Mouse (Mus musculus) intestine, embryonic 14.5 days (tissue): ENCODE results near the gene Ganc. TPM values are rescaled to one million over a fixed set of nuclear protein-coding genes. Genes with fewer than 3 reads are reported as not detected.

ENCODE experiments used
- ATAC-seq: fragments of 200-750 bp; cut with Nextera tagmentation; replicated peaks from 2 replicates; pipeline ENCODE4 v1.8.0; 2017; ENCODE audit warnings: low read depth, moderate number of reproducible peaks, moderate TSS enrichment, moderate library complexity; ENCODE audit not compliant: low FRiP score, low TSS enrichment
- DNase-seq: peaks from one replicate; pipeline ENCODE4 v3.0.0-alpha.2; 2018; ENCODE audit warnings: low spot score
- H3K27ac ChIP-seq: fragments of 300-500 bp; sonication (generic); 2 replicates; pipeline ENCODE4 v1.5.1; 2014; ENCODE audit warnings: low read depth, mild to moderate bottlenecking, control low read depth
- H3K27me3 ChIP-seq: fragments of 300-500 bp; sonication (generic); replicated peaks from 2 replicates; pipeline ENCODE4 v1.6.1; 2014; ENCODE audit warnings: low read length, control low read depth; ENCODE audit not compliant: control insufficient read depth, insufficient read depth
- H3K36me3 ChIP-seq: fragments of 300-500 bp; sonication (generic); 2 replicates; pipeline ENCODE4 v1.6.1; 2014; ENCODE audit warnings: low read length, control low read depth; ENCODE audit not compliant: control insufficient read depth, insufficient read depth
- H3K4me1 ChIP-seq: fragments of 300-500 bp; sonication (generic); replicated peaks from 2 replicates; pipeline ENCODE4 v1.6.1; 2014; ENCODE audit warnings: low read length, control low read depth, mixed read lengths; ENCODE audit not compliant: control insufficient read depth, insufficient read depth
- H3K4me2 ChIP-seq: fragments of 300-500 bp; sonication (generic); 2 replicates; pipeline ENCODE4 v1.6.1; 2014; ENCODE audit warnings: low read length
- H3K4me3 ChIP-seq: fragments of 300-500 bp; sonication (generic); 2 replicates; pipeline ENCODE4 v1.5.1; 2014; ENCODE audit warnings: low read depth, low read length, control low read depth, mixed read lengths
- H3K9ac ChIP-seq: fragments of 300-500 bp; sonication (generic); 2 replicates; pipeline ENCODE4 v1.6.1; 2014; ENCODE audit warnings: mild to moderate bottlenecking, low read length
- H3K9me3 ChIP-seq: fragments of 300-500 bp; sonication (generic); 2 replicates; pipeline ENCODE4 v1.6.1; 2016; ENCODE audit warnings: low read length, control low read depth; ENCODE audit not compliant: control insufficient read depth
- WGBS: fragments of 180-500 bp; shearing (Covaris S2); extraction: QIAGEN DNeasy Blood & Tissue Kit; methylation state at CpG from one replicate; pipeline ENCODE4 v1.1.7; 2014; 5-methylcytosine and 5-hydroxymethylcytosine counted together
- polyA plus RNA-seq: library from polyadenylated mRNA; unstranded; fragments of >200 nt; fragmentation: Nextera tagmentation; extraction: Ambion mirVana; gene quantifications from 2 replicates; pipeline ENCODE4 v1.2.1, GENCODE M21; 2014

The Ganc gene
- 7.4 and 9.4 TPM in 2 replicates for polyA plus RNA-seq

GRCm38 (mm10) chr2:120403653-120403985 lies at the start of gene Ganc:
Ganc (plus strand) TSS chr2:120403896.
- Histone ChIP-seq H3K36me3 (no peaks in the 10 kb centered on the region; the same call in 1 of the 2 replicates), H3K9ac (peak within 1 kb of the TSS; percentile 82), H3K27me3 (no peaks in the 10 kb centered on the region), H3K4me3 (peak within 1 kb of the TSS; percentile 69), H3K4me1 (peaks cover 9% of the 10 kb centered on the region), H3K27ac (peak within 1 kb of the TSS; percentile 96), H3K4me2 (peak within 1 kb of the TSS; percentile 88), H3K9me3 (no peaks in the 10 kb centered on the region)
- 0% methylated on average over 17 of the region's 17 CpGs for WGBS
- DNase-seq (no peak), ATAC-seq (peak; percentile 78)

- DNase-seq = no peak
- Histone ChIP-seq H3K27ac (no peak overlapping the region), H3K9me3 (no peaks in the 10 kb centered on the region), H3K36me3 (peaks cover 62% of the 10 kb centered on the region), H3K4me1 (no peaks in the 10 kb centered on the region), H3K27me3 (no peaks in the 10 kb centered on the region), H3K4me2 (no peak overlapping the region), H3K4me3 (no peak overlapping the region), H3K9ac (no peak overlapping the region)
- WGBS = 50% methylated on average over 1 of the region's 1 CpGs
- no peak for ATAC-seq
These were observed 43.3 kb upstream of the Ganc start for GRCm38 (mm10) chr2:120360425-120360824.

DNA sequence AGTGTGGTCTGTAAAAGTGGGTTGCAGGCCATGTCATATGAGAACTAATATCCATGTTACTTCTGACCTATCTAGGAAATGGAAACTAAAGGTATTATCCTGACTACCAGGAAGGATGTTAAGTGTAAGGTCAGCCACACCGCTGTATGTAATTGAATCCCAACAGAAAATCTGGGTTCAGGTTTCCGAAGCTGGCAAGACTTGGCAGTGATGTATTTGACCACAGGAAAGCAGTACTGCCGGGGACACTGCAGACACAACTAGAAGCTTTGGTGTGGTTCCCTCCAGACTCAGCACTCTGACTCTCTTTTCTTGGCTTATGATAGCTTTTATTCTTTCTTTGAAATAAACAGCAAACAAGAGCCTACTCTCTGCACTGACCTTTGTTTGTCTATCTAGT lies 37.2 kb upstream of the Ganc start:
- Histone ChIP-seq H3K36me3 (peaks cover 85% of the 10 kb centered on the region), H3K27me3 (no peaks in the 10 kb centered on the region), H3K9ac (no peak overlapping the region), H3K4me3 (no peak overlapping the region), H3K27ac (no peak overlapping the region), H3K9me3 (no peaks in the 10 kb centered on the region), H3K4me1 (no peaks in the 10 kb centered on the region), H3K4me2 (no peak overlapping the region)
- ATAC-seq = no peak
- 89% methylated on average over 3 of the region's 3 CpGs for WGBS
- DNase-seq = no peak

GRCm38 (mm10) chr2:120367416-120368207 lies 36.1 kb upstream of the Ganc start:
- no peak overlapping the region for H3K4me3 ChIP-seq
- H3K36me3 ChIP-seq = peaks cover 83% of the 10 kb centered on the region
- H3K9ac ChIP-seq = no peak overlapping the region
- no peaks in the 10 kb centered on the region for H3K4me1 ChIP-seq
- no peak for DNase-seq
- ATAC-seq = no peak
- H3K27ac ChIP-seq = no peak overlapping the region
- 91% methylated on average over 4 of the region's 4 CpGs for WGBS
- H3K4me2 ChIP-seq = no peak overlapping the region
- H3K27me3 ChIP-seq = no peaks in the 10 kb centered on the region
- H3K9me3 ChIP-seq = no peaks in the 10 kb centered on the region

GRCm38 (mm10) chr2:120373858-120374257 lies 29.8 kb upstream of the Ganc start:
- Histone ChIP-seq H3K27ac (no peak overlapping the region), H3K9ac (no peak overlapping the region), H3K36me3 (peaks cover 88% of the 10 kb centered on the region), H3K27me3 (no peaks in the 10 kb centered on the region), H3K4me3 (no peak overlapping the region), H3K9me3 (no peaks in the 10 kb centered on the region), H3K4me1 (no peaks in the 10 kb centered on the region), H3K4me2 (no peak overlapping the region)
- 88% methylated on average over 4 of the region's 4 CpGs for WGBS
- no peak for ATAC-seq
- DNase-seq = no peak

DNA sequence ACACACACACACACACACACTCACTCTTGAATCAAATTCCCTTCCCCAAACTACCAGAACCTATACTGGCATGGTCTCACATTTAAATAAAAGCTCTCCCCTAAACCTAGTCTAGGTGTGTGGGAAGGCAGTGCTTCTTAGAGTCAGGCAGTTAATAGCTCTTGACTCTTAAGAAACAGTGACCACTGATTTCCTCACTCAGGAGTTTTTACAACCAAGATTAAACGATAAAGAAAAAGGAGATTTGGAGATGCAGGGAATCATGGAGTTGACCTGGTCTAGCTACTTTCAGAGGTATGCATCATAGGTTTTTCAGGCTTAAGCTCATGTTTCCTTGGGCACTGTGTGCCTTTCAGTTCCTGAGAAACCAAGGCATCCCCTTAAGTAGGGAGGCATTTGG lies 17.4 kb upstream of the Ganc start:
- no peak overlapping the region for H3K4me3 ChIP-seq
- no peaks in the 10 kb centered on the region for H3K4me1 ChIP-seq
- H3K4me2 ChIP-seq = no peak overlapping the region
- peaks cover 79% of the 10 kb centered on the region for H3K36me3 ChIP-seq
- ATAC-seq = no peak
- no peak for DNase-seq
- 93% methylated on average over 1 of the region's 1 CpGs for WGBS
- no peak overlapping the region for H3K9ac ChIP-seq
- H3K27ac ChIP-seq = no peak overlapping the region
- H3K9me3 ChIP-seq = no peaks in the 10 kb centered on the region
- no peaks in the 10 kb centered on the region for H3K27me3 ChIP-seq

DNA sequence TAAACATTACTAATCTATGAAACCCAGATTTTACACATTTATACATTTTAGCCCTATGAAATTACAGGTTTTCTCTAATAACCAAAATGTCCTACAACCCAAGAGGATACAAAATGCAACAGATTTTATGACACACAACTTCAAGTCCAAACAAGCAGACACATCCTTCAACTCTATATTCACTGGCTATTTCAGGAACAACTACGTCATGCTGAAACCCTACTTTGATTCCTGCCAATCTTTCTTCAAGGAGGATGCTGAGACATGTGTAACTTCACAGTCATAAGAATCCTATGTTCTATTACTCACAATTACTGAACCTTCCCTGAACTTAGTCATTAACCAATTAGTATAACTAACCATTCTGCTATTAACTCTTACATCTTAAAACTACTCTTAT lies 16.4 kb upstream of the Ganc start:
- Histone ChIP-seq H3K9ac (no peak overlapping the region), H3K27me3 (no peaks in the 10 kb centered on the region), H3K27ac (no peak overlapping the region), H3K4me3 (no peak overlapping the region), H3K36me3 (peaks cover 76% of the 10 kb centered on the region), H3K4me2 (no peak overlapping the region), H3K9me3 (no peaks in the 10 kb centered on the region), H3K4me1 (no peaks in the 10 kb centered on the region)
- ATAC-seq (no peak), DNase-seq (no peak)
- 93% methylated on average over 1 of the region's 1 CpGs for WGBS

- Histone ChIP-seq H3K27me3 (no peaks in the 10 kb centered on the region), H3K4me3 (no peak overlapping the region), H3K9ac (no peak overlapping the region), H3K4me1 (no peaks in the 10 kb centered on the region), H3K4me2 (no peak overlapping the region), H3K36me3 (peaks cover 80% of the 10 kb centered on the region), H3K27ac (no peak overlapping the region), H3K9me3 (no peaks in the 10 kb centered on the region)
- WGBS = 53% methylated on average over 3 of the region's 3 CpGs
- ATAC-seq (no peak), DNase-seq (no peak)
These were observed 14.3 kb upstream of the Ganc start for GRCm38 (mm10) chr2:120389376-120389775.

- ATAC-seq = no peak
These were observed 12.8 kb upstream of the Ganc start for GRCm38 (mm10) chr2:120390934-120391333.

More at GRCm38 (mm10) chr2:120390934-120391333, 12.8 kb upstream of the Ganc start:
- Histone ChIP-seq H3K27ac (no peak overlapping the region), H3K9ac (no peak overlapping the region), H3K4me2 (no peak overlapping the region), H3K4me1 (no peaks in the 10 kb centered on the region), H3K27me3 (no peaks in the 10 kb centered on the region), H3K4me3 (no peak overlapping the region), H3K36me3 (peaks cover 72% of the 10 kb centered on the region), H3K9me3 (no peaks in the 10 kb centered on the region)
- DNase-seq = no peak
- 94% methylated on average over 1 of the region's 1 CpGs for WGBS
